Mouse (Mus musculus): Measurements from ENCODE around the gene Atg10.
"Not testable (repeated sequence)": the region's sequence is repeated elsewhere in the genome, so short reads cannot be mapped to it uniquely, and the experiment has no call there.

Atg10 gene

DNA sequence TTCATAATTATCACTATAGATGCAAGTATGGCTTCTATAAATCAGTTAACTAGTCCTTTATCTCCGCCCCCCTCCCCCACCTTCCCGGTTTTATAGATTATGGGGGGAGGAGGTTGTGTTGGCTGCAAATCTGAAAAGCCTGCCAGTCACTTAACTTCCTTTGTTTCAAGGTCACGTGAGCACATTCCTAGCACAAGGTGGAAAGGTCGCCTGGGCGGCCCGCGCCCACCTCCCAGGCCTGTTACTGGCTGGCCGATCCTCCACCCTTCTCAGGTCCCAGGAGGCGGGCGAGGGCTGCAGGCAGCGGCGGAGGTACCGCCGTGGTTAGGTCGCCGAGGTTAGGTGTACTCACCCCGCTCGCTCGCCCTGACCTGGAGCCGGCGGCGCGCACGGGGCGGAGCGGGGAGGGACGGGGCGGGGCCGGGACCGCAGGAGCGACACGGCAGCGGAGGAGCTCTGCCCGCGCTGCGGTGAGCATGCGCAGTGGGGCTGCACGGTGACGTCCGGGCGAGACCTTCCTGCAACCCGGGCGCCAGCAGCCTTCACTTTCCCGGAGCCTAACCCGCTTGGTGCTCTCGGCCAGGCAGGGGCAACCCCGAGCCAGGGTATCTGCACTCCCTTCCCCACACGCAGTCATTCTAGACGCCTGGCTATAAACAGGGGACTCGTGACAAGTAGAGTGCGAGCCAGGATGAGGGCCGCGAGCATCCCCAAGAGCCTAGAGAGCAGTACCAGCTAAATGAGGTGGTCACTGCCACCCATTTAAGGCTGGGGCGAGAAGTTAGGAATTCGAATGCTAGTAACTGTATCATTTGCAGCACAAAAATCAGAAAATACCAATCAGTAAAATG is at the start of gene Atg10:
Gene Atg10 (minus strand): TSS at position 382 of the 851 bp plus-strand sequence.
- in situ Hi-C loops (cut with MseI, MboI), result no loop called here

DNA sequence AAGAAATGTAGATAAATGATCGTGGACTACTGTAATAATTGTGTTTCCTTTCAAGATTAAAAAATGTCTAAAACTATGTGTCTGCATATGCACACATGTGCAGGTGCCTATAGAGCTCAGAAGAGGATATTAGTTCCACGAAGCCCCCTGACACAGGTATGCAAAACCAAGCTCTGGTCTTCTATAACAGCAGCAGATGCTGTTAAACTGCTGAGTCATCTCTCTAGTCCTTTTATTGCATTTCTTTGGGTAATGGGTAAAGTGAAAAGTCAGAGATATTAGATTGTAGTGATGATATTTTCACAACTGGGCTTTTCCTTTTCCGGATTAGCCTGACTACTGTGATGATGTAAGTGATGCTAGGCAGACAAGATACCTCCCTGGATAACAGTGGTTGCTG is 28.6 kb upstream of the Atg10 start:
- in situ Hi-C loops (cut with MseI, MboI), result no loop called here

DNA sequence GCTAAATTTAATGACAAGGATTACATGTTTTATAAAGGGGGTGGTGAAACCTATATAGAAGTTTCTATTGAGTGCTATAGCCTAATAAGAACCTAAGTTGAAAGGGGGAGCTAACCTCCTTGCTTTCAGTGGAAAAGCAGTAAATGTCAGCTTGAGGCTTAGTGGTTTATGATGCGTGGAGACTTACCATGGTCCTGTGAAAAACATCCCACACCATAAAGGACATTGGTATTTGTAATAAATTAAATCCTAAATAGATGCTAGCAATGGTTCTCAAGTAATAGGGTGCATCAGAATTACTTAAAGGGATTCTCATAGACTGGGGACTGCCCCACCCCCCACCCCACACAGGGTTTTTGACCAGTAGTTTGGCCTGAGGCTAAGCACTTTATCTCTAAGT is 27.9 kb upstream of the Atg10 start:
- in situ Hi-C loops (cut with MseI, MboI), result no loop called here

- in situ Hi-C loops (cut with MseI, MboI), result not testable (repeated sequence)
Measured at GRCm38 (mm10) chr13:91250050-91250449, 26.3 kb upstream of the Atg10 start.

- in situ Hi-C loops (cut with MseI, MboI), result no loop called here
Measured at GRCm38 (mm10) chr13:91246472-91246871, 22.7 kb upstream of the Atg10 start.

DNA sequence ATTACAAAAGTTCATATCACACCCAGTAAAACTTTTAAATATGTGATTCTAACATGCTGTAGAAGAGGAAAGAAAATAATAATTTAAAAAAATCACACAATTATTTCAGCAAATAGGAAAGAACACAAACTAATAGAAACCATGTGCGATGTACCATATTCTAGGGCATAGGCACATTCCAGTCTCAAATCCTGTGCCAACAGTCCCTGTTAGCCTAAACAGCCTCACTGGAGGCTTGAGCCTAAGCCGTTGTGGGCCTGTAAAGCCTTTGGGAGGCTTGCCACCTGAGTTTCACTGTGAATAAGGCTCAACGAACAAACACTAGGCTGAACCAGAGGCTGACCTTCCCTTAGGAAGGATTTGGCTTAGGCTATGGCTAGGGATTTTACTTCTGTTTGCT is 14.2 kb upstream of the Atg10 start:
- in situ Hi-C loops (cut with MseI, MboI), result no loop called here

GRCm38 (mm10) chr13:91236884-91237283 is 13.1 kb upstream of the Atg10 start:
- in situ Hi-C loops (cut with MseI, MboI), result no loop called here

DNA sequence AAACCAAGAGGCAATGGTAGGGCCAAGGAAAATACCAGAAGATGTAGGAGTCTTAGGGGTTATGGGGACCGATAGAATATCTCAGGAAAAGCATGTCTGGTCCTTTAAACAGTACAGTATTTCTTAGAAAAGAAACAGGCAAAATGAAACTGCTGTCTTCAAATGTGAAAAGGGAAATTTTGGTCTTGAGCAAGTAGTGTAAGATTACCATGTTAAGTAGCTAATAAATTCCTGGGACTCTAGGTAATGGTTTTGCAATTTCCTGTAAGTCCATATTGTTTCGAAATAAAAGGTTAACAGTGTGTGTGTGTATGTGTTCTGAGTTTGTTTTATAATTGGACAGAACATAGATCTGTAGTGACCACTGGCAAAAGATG is 658 bp upstream of the Atg10 start:
- in situ Hi-C loops (cut with MseI, MboI), result no loop called here

DNA sequence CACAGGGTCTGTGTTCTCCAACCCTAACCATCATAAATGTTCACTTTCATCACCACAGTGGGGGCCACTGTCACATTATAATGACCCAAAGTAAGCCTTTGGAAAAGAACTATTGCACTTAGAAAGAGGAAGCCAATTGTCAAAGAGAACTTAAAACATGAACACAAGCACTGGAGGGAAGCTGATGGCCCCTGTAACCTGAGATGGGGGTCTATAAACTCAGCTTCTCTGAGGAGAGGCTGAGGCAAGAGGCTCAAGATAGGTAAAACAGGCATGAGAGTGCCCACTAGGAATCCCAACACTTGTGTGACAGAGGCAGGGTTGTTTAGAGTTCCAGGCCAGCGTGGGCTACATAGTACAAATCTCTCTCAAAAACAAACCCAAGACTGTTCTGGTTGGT is 705 bp downstream of the Atg10 start:
- in situ Hi-C loops (cut with MseI, MboI), result no loop called here

GRCm38 (mm10) chr13:91221696-91222095 is 2.1 kb downstream of the Atg10 start:
- in situ Hi-C loops (cut with MseI, MboI), result no loop called here

DNA sequence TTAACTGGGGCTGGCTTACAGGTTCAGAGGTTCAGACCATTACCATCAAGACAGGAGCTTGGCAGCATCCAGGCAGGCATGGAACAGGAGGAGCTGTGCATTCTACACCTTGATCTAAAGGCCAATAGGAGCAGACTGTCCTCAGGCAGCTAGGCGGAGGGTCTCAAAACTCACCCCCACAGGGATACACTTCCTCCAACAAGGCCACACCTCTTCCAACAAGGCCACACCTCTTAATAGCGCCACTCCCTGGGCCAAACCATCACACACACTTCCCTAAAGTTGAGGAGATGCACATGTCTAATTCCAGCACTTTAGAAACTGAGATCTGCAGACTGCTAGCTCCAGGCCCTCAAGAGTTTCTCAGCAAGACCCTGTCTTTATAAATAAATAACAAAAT is 6.1 kb downstream of the Atg10 start:
- in situ Hi-C loops (cut with MseI, MboI), result no loop called here

GRCm38 (mm10) chr13:91216656-91217205 is 7.0 kb downstream of the Atg10 start:
- in situ Hi-C loops (cut with MseI, MboI), result no loop called here

GRCm38 (mm10) chr13:91212958-91213357 is 10.8 kb downstream of the Atg10 start:
- in situ Hi-C loops (cut with MseI, MboI), result no loop called here

DNA sequence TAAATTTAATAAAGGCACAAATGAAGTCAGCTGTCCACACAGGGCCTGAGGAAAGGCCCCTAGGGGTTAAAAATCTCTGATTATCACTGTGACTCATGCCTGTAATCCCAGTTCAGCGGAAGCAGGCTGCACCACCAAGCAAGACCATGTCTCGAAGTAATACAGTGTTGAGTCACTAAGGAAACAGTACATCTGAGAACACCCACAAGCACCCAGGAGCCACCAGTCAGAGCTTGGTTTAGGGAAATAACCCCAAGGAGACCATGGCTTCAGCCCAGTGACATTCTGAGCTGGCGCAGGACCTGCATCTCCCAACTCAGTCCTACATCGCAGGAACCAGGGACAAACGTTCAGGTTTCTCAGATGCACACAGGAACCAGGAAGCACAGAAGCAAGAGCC is 17.5 kb downstream of the Atg10 start:
- in situ Hi-C loops (cut with MseI, MboI), result no loop called here

- in situ Hi-C loops (cut with MseI, MboI), result no loop called here
Measured at GRCm38 (mm10) chr13:91202564-91202963, 21.2 kb downstream of the Atg10 start.

- in situ Hi-C loops (cut with MseI, MboI), result no loop called here
Measured at GRCm38 (mm10) chr13:91187378-91188234, 36.2 kb downstream of the Atg10 start.

- in situ Hi-C loops (cut with MseI, MboI), result no loop called here
Measured at GRCm38 (mm10) chr13:91185248-91185867, 38.4 kb downstream of the Atg10 start.

- in situ Hi-C loops (cut with MseI, MboI), result no loop called here
Measured at GRCm38 (mm10) chr13:91184226-91184625, 39.5 kb downstream of the Atg10 start.

- in situ Hi-C loops (cut with MseI, MboI), result no loop called here
Measured at GRCm38 (mm10) chr13:91180364-91180763, 43.4 kb downstream of the Atg10 start.

GRCm38 (mm10) chr13:91179174-91179899 is 44.4 kb downstream of the Atg10 start:
- in situ Hi-C loops (cut with MseI, MboI), result no loop called here

- in situ Hi-C loops (cut with MseI, MboI), result no loop called here
Measured at GRCm38 (mm10) chr13:91178428-91179160, 45.2 kb downstream of the Atg10 start.
